Mouse (Mus musculus) CH12.LX (cell line): ENCODE measurements around the gene Hspb11.

ENCODE experiments used
- CHD2 ChIP-seq: IDR thresholded peaks from 2 replicates; pipeline ENCODE4 v1.6.1; 2011; ENCODE audit warnings: low read length, improper control_type of control experiment
- CTCF ChIP-seq, 2 experiments: IDR thresholded peaks in 1 of 2; conservative IDR thresholded peaks in 1 of 2; 2 replicates each; pipeline ENCODE4 v1.5.1; 2011 to 2012; ENCODE audit warnings: low read depth in 2 of 2, low read length in 2 of 2, improper control_type of control experiment in 1 of 2, inconsistent platforms in 1 of 2, mild to moderate bottlenecking in 1 of 2, moderate library complexity in 1 of 2
- E2F4 ChIP-seq: IDR thresholded peaks from 2 replicates; pipeline ENCODE4 v1.6.1; 2011; ENCODE audit warnings: low read depth, low read length, improper control_type of control experiment; ENCODE audit not compliant: insufficient replicate concordance
- EP300 ChIP-seq: IDR thresholded peaks from 2 replicates; pipeline ENCODE4 v1.6.1; 2011; ENCODE audit warnings: low read length, improper control_type of control experiment

GRCm38 (mm10) chr4:107286386-107286785 is 33.0 kb downstream of the Hspb11 start:
- no peak for TF ChIP-seq CTCF (conservative IDR thresholded peaks at IDR 0.05 in 1 of 2, IDR thresholded peaks at IDR 0.05 in 1 of 2; ENCODE audit: low read depth in 2 of 2, low read length in 2 of 2)
- no peak for TF ChIP-seq CHD2
- no peak for TF ChIP-seq E2F4
- TF ChIP-seq EP300: no peak
